Mouse (Mus musculus) ES-E14 (cell line): ENCODE results near the gene Gm43518. TPM values are rescaled to one million over a fixed set of nuclear protein-coding genes. Genes with fewer than 3 reads are reported as not detected.

Experiments
- DNase-seq: peaks from one replicate; pipeline ENCODE4 v3.0.0-alpha.2; 2013; ENCODE audit warnings: low read depth, low spot score
- H3K27ac ChIP-seq: 2 replicates; pipeline ENCODE4 v1.5.1; 2012; ENCODE audit warnings: low read depth, mild to moderate bottlenecking, low read length, moderate library complexity, mixed read lengths; ENCODE audit not compliant: poor library complexity, insufficient read depth, severe bottlenecking
- H3K36me3 ChIP-seq: 2 replicates; pipeline ENCODE4 v1.6.1; 2012; ENCODE audit warnings: mild to moderate bottlenecking, low read length, moderate library complexity, mixed read lengths; ENCODE audit not compliant: control insufficient read depth, poor library complexity, insufficient read depth, severe bottlenecking
- H3K4me1 ChIP-seq, 2 experiments: fragments of 150-350 bp in 1 of 2; sonication (generic) in 1 of 2; 2 replicates each; pipeline ENCODE4 v1.6.1; 2012; ENCODE audit warnings: low read length in 2 of 2, mild to moderate bottlenecking in 1 of 2, mixed read lengths in 1 of 2; ENCODE audit not compliant: control insufficient read depth in 2 of 2, insufficient read depth in 2 of 2, poor library complexity in 1 of 2
- H3K4me3 ChIP-seq, 2 experiments: fragments of 150-350 bp in 1 of 2; sonication (generic) in 1 of 2; 2 replicates each; pipeline ENCODE4 v1.5.1; 2012; ENCODE audit warnings: low read length in 2 of 2, low read depth in 1 of 2, mild to moderate bottlenecking in 1 of 2, mixed read lengths in 1 of 2; ENCODE audit not compliant: insufficient read depth in 1 of 2, poor library complexity in 1 of 2, severe bottlenecking in 1 of 2
- H3K9ac ChIP-seq: 2 replicates; pipeline ENCODE4 v1.6.1; 2012; ENCODE audit warnings: low read depth, mild to moderate bottlenecking, low read length, mixed read lengths; ENCODE audit not compliant: poor library complexity, insufficient read depth, severe bottlenecking
- H3K9me3 ChIP-seq: fragments of 150-350 bp; sonication (generic); 2 replicates; pipeline ENCODE4 v1.6.1; 2012; ENCODE audit warnings: low read depth, mild to moderate bottlenecking, low read length; ENCODE audit not compliant: control insufficient read depth, insufficient read depth
- CHD2 ChIP-seq: IDR thresholded peaks from 2 replicates; pipeline ENCODE4 v1.6.1; 2014; ENCODE audit warnings: mild to moderate bottlenecking, low read depth, low read length, inconsistent platforms
- HCFC1 ChIP-seq: IDR thresholded peaks from 2 replicates; pipeline ENCODE4 v1.6.1; 2012; ENCODE audit warnings: low read length, inconsistent platforms, borderline replicate concordance; ENCODE audit not compliant: insufficient read depth
- MAFK ChIP-seq: IDR thresholded peaks from 2 replicates; pipeline ENCODE4 v1.6.1; 2014; ENCODE audit warnings: mild to moderate bottlenecking, low read depth, low read length, inconsistent platforms; ENCODE audit not compliant: insufficient read depth
- ZC3H11A ChIP-seq: IDR thresholded peaks from 2 replicates; pipeline ENCODE4 v1.6.1; 2012; ENCODE audit warnings: low read depth, mild to moderate bottlenecking, inconsistent platforms, low read length, borderline replicate concordance
- ZNF384 ChIP-seq: IDR thresholded peaks from 2 replicates; pipeline ENCODE4 v1.6.1; 2012; ENCODE audit warnings: low read depth, low read length, inconsistent platforms
- in situ Hi-C, 2 experiments: fragments of 600-800 bp; cut with MboI; formaldehyde crosslinking; loops; one replicate each; pipeline ENCODE4 v1.15.1; 2025; ENCODE audit warnings: low sequenced_read_pairs in 2 of 2, inconsistent platforms in 1 of 2; ENCODE audit not compliant: unreplicated experiment in 2 of 2
- total RNA-seq: library from RNA; depleted of rRNA; stranded (reverse); fragments of 300-350 nt; gene quantifications from 2 replicates; pipeline ENCODE4 v1.2.3, GENCODE M21; 2012

The Gm43518 gene
- total RNA-seq, 1 experiment, result not detected

GRCm38 (mm10) chr5:123974616-123975111 is 47.4 kb downstream of the Gm43518 start:
- no peak for DNase-seq
- Histone ChIP-seq H3K27ac (no peak overlapping the region), H3K9me3 (no peaks in the 10 kb centered on the region), H3K4me3 (no peak overlapping the region; a peak in 2 of 4 replicates), H3K36me3 (no peaks in the 10 kb centered on the region; the same call in 1 of the 2 replicates), H3K4me1 (peaks cover 0 to 17% of the 10 kb centered on the region in 2 experiments; a peak in 2 of 4 replicates), H3K9ac (no peak overlapping the region)
- TF ChIP-seq ZC3H11A (no peak), ZNF384 (no peak), HCFC1 (no peak), MAFK (no peak), CHD2 (no peak)
- in situ Hi-C loops, result no loop called here

GRCm38 (mm10) chr5:123975668-123976180 is 48.5 kb downstream of the Gm43518 start:
- peaks cover 0 to 17% of the 10 kb centered on the region in 2 experiments; a peak in 2 of 4 replicates for H3K4me1 ChIP-seq
- no peak overlapping the region for H3K9ac ChIP-seq
- H3K9me3 ChIP-seq, result no peaks in the 10 kb centered on the region
- DNase-seq, result no peak
- no peaks in the 10 kb centered on the region; the same call in 1 of the 2 replicates for H3K36me3 ChIP-seq
- H3K27ac ChIP-seq, result no peak overlapping the region
- in situ Hi-C loops, result no loop called here
- no peak overlapping the region for H3K4me3 ChIP-seq
- no peak for TF ChIP-seq ZNF384
- TF ChIP-seq ZC3H11A, result no peak
- TF ChIP-seq CHD2, result no peak
- TF ChIP-seq HCFC1, result no peak
- TF ChIP-seq MAFK, result no peak

GRCm38 (mm10) chr5:123977231-123977630 is 50.0 kb downstream of the Gm43518 start:
- H3K9ac ChIP-seq, result no peak overlapping the region
- H3K4me3 ChIP-seq, result no peak overlapping the region
- no peaks in the 10 kb centered on the region for H3K9me3 ChIP-seq
- no peak for DNase-seq
- no peak for TF ChIP-seq ZC3H11A
- TF ChIP-seq HCFC1, result no peak
- no peak for TF ChIP-seq CHD2
- no peak for TF ChIP-seq ZNF384
- TF ChIP-seq MAFK, result no peak
- in situ Hi-C loops, result no loop called here
- H3K27ac ChIP-seq, result no peak overlapping the region
- H3K36me3 ChIP-seq, result no peaks in the 10 kb centered on the region; the same call in 1 of the 2 replicates
- H3K4me1 ChIP-seq, result peaks cover 0 to 17% of the 10 kb centered on the region in 2 experiments; a peak in 2 of 4 replicates

GRCm38 (mm10) chr5:123978131-123978530 is 50.9 kb downstream of the Gm43518 start:
- H3K4me1 ChIP-seq, result peaks cover 0 to 17% of the 10 kb centered on the region in 2 experiments; a peak in 2 of 4 replicates
- in situ Hi-C loops, result no loop called here
- H3K9ac ChIP-seq, result no peak overlapping the region
- H3K36me3 ChIP-seq, result no peaks in the 10 kb centered on the region; the same call in 1 of the 2 replicates
- H3K27ac ChIP-seq, result no peak overlapping the region
- no peaks in the 10 kb centered on the region for H3K9me3 ChIP-seq
- no peak overlapping the region for H3K4me3 ChIP-seq
- no peak for DNase-seq
- TF ChIP-seq HCFC1, result no peak
- no peak for TF ChIP-seq ZNF384
- no peak for TF ChIP-seq CHD2
- no peak for TF ChIP-seq MAFK
- no peak for TF ChIP-seq ZC3H11A
